Mouse (Mus musculus) heart, postnatal 10 days (tissue): ENCODE data around the gene Armcx6. TPM values are rescaled to one million over a fixed set of nuclear protein-coding genes. Genes with fewer than 3 reads are reported as not detected.

Experiments
- microRNA-seq, 2 experiments: library from miRNA; unstranded; fragments of <30 nt; microRNA quantifications; one replicate each; pipeline ENCODE4 v1.2.0; 2022
- total RNA-seq, 2 experiments: library from RNA; stranded (reverse); gene quantifications; 2 replicates each; pipeline ENCODE4 v1.2.3; 2021

Gene Armcx6
- total RNA-seq, 2 experiments from 2014 or later, result 6.1 to 6.3 TPM

Small RNAs within 50 kb of the gene (microRNA-seq; reads per million reads assigned to microRNA genes)
- gene Mir7093, result 0.70 to 0.95 reads per million in 2 experiments

Other genes with a start within 250 kb of the Armcx6 start
- 10 to 100 TPM; 28.7 to 36.0 TPM for gene Timm8a1, start 209.6 kb downstream of the Armcx6 start, total RNA-seq
- gene Btk, start 167.8 kb downstream of the Armcx6 start, total RNA-seq, result under 1 TPM; 0.81 to 0.84 TPM
- gene Rpl36a, start 165.8 kb downstream of the Armcx6 start, total RNA-seq, result 100 to 1,000 TPM; 186 TPM
- 1 to 10 TPM; 2.2 to 2.4 TPM for gene Gla, start 150.3 kb downstream of the Armcx6 start, total RNA-seq
- gene Hnrnph2, start 150.2 kb downstream of the Armcx6 start, total RNA-seq, result 10 to 100 TPM; 91.6 to 94.5 TPM
- gene Armcx4, start 64.9 kb downstream of the Armcx6 start, total RNA-seq, result 10 to 100 TPM; 23.8 to 25.6 TPM
- gene Armcx1, start 33.5 kb downstream of the Armcx6 start, total RNA-seq, result 10 to 100 TPM; 14.3 to 15.7 TPM
- 10 to 100 TPM; 46.4 to 49.5 TPM for gene Armcx3, start 5.2 kb upstream of the Armcx6 start, total RNA-seq
- gene Armcx2, start 57.8 kb upstream of the Armcx6 start, total RNA-seq, result 10 to 100 TPM; 28.2 to 34.1 TPM
- gene Nxf2, start 213.3 kb upstream of the Armcx6 start, total RNA-seq, result under 1 TPM in 1 of 2 experiments, not detected in 1; 0.10 TPM